Mouse (Mus musculus): ENCODE measurements around the gene Pdk2.
"Not testable (repeated sequence)": the region's sequence is repeated elsewhere in the genome, so short reads cannot be mapped to it uniquely, and the experiment has no call there.

DNA sequence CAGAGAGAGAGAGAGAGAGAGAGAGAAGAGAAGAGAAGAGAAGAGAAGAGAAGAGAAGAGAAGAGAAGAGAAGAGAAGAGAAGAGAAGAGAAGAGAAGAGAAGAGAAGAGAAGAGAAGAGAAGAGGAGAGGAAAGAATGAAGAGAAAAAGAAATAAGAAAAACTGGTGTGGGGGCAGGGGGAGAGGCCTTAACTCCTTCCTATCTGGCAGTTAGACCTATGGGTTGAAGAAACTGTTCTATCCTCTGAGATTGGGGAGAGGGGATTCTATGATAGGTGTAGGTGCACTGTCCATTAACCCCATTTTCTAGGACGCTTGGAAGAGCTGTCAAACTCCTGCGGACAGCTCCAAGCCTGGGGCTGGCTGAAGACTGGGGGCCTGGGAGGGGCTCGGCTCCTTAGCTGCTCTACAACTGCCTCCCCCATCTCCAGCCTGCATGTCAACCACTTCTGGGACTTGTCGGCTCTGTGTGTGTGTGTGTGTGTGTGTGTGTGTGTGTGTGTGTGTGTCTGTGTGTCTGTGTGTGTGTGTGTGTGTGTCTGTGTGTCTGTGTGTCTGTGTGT, 30.2 kb downstream of the Pdk2 start:
- TF ChIP-seq CTCF (IDR thresholded peaks at IDR 0.05; ENCODE audit: low read depth); EP300 (optimal IDR thresholded peaks at IDR 0.05): not testable (repeated sequence)

All from stomach, postnatal 0 days (tissue).